Mouse (Mus musculus): ENCODE data around the gene Ralgapa1.
"Not testable (repeated sequence)": the region's sequence is repeated elsewhere in the genome, so short reads cannot be mapped to it uniquely, and the experiment has no call there.

The Ralgapa1 gene

DNA sequence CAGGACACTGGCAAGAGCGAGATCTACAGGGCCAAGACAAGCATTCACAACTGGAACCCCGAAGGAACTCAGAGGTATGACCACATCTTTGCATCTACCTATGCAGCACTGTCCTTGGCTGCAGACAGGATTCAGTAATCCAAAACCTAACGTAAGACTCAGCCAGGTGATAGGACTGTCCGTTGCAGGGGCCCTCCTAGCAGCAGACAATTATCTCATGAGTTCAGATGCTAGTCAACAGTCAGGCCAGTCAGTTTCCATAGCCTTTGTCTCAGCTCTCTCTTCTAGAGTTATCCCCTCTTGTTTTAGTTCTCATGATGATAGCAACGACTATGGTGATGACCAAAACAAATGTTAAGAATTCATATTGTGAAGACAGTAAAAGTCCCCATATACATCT is 20.8 kb downstream of the Ralgapa1 start:
- DNase-seq (ENCODE audit: low spot score in 2 of 2) = no peak

DNA sequence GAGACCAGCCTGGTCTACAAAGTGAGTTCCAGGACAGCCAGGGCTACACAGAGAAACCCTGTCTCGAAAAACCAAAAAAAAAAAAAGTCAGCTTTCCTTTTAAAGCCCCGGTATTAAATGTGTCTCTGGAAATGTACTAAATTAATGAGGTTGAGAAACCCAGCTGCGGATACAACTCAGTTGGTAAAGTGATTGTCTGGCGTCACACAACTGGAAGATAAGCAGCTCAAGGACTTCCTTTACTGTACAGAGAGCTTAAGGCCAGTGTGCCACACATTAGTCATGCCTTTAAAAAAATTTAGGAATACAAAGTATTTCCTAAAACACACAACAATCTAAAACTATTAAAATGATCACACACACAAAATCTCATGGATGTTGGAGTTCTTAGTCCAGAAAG is 22.2 kb downstream of the Ralgapa1 start:
- no peak for DNase-seq (ENCODE audit: low spot score in 2 of 2)

DNA sequence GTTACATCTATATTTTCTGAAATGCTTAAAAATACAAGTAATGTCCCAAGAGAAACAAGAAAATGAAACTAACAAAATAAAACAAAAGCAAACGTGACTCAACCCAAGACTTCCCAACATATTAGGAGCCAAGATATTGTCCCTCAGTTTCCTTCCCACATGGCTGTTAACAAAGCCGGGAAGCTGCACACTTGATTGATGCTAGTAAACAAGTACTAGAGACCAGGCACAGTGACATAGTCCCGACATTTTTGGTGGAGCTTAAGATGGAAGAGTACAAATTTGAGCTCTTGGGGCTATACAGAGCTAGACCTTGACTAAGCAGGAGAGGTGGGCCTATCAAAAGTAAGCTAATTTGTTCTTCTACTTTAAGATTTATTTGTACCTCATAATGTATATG is 23.9 kb downstream of the Ralgapa1 start:
- no peak for DNase-seq (ENCODE audit: low spot score in 2 of 2)

DNA sequence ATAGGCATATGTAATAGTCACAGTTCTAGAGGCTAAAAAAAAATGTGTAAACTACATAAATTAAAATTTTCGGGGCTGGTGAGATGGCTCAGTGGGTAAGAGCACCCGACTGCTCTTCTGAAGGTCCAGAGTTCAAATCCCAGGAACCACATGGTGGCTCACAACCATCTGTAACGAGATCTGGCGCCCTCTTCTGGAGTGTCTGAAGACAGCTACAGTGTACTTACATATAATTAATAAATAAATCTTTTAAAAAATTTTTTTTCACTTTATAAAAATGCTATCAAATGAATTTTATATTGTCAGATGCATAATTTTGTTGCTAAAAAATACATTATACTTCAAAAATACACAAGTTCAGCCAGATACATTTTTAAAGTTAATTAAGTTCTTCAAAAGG is 26.5 kb downstream of the Ralgapa1 start:
- not testable (repeated sequence) for DNase-seq (ENCODE audit: low spot score in 2 of 2)

DNA sequence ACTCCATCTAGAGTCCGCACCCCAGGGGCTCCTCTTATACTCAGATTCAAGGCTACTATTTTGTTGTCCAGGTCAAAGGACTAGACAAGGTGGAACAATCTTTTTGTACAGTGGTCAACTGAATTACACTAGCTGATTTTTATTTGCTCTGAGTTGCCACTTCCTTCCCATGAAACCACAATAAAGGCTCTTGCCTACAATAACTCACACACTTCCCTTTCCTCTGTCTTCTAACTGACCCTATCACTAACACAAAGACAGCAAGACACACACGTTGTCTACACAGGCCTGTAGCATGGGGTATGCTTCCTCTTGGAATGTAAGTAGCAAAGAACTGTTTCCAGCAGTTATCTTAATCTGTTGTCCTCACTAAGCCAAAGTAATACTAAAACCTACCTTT is 35.7 kb downstream of the Ralgapa1 start:
- no peak for DNase-seq (ENCODE audit: low spot score in 2 of 2)

DNA sequence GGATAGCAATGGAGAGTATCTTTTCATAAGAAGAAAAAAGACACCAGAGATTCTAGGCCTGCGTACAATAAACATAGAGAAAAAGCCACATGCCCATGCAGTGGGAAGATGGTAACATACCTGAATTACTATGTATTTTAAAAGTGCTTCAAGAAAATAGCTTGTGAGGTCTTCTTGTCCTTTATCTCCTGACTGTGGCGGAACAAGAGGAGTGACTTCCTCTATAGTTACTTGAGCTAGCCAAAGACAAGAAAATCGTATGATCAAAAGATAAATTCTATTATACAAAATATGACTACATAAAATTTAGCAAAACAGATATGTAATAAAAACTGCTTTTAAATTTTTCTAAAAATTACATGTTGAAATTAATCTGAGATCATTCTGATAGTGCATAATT is 38.3 kb downstream of the Ralgapa1 start:
- DNase-seq (ENCODE audit: low spot score in 2 of 2) = no peak

DNA sequence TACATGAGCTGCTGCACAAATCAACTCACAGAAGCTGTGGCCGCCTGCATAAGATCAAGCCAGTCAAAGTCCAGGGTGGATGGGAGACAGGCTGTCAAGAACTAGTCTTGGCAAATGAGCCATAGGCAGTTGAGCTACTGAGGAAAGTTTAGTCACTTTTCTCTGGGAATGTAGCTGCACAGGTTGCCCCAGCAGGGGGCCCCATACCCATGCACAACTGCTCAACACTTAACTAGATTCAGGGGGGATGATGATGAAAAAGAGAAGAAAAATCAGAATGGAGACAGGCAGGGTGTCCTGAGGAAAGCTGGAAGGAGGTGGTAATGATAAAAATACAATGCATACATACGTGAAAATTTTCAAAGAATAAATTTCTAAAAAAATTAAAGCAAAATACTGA is 42.7 kb downstream of the Ralgapa1 start:
- no peak for DNase-seq (ENCODE audit: low spot score in 2 of 2)

DNA sequence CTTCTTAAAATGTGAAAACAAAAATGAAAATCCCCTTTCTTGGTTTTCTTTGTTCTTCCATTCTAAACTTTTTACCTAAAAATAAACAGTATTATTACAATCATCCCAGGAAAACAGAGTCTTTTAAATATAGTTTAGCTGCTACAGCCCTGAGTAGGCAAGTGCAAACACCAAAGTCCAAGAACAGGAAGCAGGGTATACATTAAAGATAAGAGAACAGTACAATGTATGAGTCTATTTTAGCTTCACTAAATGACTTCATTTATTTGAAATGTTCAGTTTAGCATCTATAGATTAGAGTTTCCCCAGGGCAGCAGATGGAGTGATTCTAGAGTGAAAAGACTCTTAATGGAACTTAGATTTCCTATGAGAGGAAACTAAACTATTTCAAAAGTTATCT is 43.6 kb downstream of the Ralgapa1 start:
- DNase-seq (ENCODE audit: low spot score in 2 of 2) = no peak

DNA sequence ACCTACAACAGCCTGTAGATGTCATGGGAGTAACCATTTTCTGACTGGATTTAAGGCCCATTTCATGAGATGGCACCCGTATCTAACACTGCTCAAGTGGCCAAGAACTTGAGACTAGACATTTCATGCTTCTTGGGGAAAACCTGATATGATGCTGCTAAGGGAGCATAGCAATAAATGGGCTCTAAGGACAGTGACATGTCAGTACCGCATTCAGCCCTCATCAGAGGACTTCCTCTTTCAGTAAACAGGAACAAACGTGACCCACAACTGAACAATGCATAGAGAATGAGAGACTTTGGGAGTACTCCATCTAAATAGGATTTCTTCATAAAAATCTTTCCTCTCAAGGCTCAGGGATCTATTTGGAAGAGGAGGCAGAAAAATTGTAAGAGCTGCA is 46.7 kb downstream of the Ralgapa1 start:
- DNase-seq (ENCODE audit: low spot score in 2 of 2) = no peak

DNA sequence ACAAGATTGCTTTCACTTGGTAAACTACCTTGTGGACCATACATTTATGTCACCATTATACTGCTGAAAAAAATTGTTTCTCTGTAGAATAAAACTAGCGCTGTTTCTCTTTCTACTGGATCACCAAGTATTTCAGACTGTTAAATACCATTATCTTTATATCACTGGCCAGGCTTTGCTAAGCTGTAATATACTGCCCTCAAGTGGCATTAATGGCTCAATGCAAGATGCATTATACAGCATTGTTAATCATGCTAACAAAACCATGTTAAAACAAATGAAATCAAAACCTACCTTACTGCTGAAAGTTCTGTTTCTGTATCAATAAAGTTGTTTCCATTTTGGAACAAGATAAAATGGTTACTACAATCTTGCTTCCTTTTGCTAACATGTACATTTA is 100.6 kb downstream of the Ralgapa1 start:
- DNase-seq (ENCODE audit: low spot score in 2 of 2) = no peak

DNA sequence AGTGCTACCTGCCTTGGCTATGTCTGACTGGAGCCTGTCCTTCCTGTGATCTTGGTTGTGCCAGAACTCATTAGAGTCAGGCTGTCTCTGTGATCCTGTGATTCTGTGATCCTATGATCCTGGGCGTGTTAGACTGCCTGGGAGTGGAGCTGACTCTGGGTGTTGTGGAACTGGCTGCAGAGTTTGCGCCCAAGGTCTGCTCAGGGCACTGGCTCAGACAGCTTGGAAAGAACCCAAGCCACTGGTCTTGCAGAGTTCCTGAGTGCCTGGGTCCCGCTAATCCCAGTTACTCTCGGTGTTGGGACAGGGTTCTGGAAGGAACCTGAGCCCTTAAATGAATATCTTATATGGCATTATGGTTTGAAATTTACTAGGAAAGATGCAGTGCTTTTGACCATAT is 115.1 kb downstream of the Ralgapa1 start:
- no peak for DNase-seq (ENCODE audit: low spot score in 2 of 2)

DNA sequence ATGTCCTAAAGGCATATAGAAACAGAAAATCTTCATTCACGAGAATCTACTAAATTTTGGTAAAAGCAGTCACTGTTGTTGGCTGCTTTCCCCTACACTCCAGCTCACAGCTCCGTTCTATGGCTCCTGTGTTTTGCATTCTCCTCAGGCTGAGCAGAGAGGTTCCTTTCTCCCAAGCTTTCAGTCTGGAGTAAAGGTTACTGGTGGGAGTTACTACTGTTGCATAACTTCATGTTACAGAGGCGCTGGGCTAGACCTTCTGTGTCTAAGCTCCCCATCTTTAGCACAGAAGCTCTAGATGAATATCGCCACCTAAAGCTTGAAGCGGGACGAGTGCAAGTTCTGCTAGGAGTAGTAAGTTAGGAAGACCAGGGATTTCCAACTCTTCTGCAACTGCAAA is 154.3 kb downstream of the Ralgapa1 start:
- DNase-seq (ENCODE audit: low spot score in 2 of 2) = peak; percentile 32 to 36

DNA sequence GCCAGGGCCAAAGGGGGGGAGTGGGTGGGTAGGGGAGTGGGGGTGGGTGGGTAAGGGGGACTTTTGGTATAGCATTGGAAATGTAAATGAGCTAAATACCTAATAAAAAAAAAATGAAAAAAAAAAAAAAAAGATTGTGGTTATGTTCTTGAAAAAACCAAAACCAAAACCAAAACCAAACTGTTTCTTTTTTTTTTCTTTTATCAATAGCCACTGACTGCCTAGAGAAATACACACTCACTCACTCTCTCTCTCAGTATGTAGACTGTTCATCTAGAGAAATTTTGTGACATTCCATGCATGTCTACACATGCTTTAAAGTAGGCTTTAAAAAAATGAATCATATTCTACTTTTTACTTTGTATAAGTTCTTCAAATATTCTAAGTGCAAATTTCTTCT is 157.8 kb downstream of the Ralgapa1 start:
- DNase-seq (ENCODE audit: low spot score in 2 of 2) = not testable (repeated sequence)

DNA sequence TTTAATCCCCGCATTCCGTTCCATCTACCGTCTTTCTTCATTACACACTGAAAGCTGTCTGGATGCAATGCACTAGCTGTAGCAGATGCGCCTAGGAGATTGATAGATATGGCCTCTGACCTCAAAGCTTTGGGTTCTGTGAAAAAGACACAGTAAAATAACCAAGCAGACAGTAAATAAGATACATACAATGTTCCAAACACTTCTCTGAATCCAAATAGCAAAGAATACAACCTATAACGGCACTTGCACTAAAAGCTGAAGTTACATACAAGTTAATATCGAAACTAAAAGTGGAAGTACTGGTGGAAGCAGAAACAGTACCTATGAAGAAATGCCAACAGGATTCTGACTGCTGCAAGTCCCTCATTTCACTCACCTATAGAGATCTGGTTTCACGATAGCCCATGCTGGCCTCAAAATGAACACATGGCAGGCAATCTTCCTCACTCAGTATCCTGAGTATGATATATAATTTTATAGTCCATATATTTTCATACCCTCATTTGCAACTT is 172.9 kb downstream of the Ralgapa1 start:
- no peak for DNase-seq (ENCODE audit: low spot score in 2 of 2)

DNA sequence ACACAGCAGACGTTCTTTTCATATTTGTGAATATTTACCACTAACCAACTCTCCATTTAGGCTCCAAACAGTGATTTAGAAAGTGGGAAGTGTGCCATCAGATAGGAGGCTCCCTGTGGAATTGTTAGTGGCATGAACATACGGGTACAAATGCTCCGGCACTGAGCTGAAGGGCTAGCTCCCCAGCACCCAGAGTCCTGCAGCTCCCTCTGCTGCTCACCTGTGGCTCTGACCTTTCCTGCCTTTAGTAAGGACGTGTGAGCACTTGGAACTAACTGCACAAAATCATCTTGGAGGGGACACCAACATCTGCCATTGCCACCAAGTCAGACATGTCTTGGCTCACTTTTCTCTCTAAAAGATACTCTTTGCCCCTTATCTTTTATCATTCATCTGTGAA is 194.3 kb downstream of the Ralgapa1 start:
- no peak for DNase-seq (ENCODE audit: low spot score in 2 of 2)

DNA sequence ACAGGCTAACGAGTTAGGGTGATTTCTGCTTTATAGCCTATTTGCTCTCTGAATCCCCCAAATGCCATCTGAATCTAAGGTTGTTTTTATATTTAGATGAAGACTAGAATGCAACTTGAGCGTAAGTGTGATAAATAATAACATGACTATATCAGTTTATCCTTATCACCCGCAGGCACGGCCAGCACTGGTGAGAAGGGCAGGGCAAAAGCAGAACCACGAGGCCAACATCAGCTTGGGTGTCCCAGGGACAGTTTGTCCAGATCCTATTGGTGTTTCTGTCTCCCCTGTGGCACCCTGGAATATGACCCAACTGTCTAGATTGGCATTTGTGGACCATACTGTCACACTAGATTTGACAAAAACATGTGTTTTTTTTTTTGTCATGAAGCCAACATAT is 197.7 kb downstream of the Ralgapa1 start:
- no peak for DNase-seq (ENCODE audit: low spot score in 2 of 2)

DNA sequence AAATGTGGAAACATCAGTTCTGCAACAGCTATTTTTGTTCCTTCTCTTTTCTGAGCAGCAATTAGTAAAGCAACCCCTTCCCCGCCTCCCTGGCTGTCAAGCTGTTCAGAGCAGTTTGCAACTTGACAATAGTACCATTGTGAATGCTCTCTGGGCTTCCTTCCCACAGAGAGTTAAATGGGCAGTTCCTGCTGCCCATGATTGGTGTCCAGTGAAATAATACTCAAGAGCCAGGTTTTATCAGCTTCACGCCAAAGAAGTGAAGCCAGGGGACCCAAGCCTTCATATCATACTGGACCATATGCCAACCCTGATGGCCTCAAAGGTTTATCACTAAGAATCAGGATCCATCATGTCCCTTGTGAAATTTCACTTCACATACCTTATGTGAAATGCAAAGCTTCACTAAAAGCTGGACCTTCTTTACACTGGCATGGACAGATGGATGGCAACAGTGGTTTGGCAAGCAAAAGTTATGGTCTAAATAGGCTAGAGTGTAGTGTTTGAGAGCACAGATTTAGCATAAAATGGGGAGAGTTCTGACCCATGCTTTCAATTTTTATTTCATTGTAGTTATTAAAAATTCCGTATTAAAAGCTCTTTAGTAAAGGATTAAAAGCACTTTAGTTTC is 198.2 kb downstream of the Ralgapa1 start:
- DNase-seq (ENCODE audit: low spot score in 2 of 2) = no peak

DNA sequence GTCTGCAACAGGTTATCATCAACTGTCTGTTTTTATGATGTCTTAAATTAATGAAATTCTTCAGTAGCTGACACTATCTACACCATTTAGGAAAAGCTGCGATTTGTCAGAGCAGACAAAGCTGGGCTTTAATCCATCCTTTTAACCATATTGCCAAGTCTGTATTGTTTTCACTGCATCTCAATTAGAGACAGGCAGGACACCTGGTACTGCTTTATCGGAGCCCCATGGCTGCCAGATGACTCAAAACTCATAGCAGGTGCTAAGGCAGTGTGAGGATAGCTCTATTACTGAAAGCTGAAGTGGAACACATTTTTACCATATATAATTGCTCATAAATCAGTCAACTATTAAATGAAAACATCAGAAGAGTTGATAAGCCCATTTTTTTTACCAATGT is 200.6 kb downstream of the Ralgapa1 start:
- no peak for DNase-seq (ENCODE audit: low spot score in 2 of 2)

DNA sequence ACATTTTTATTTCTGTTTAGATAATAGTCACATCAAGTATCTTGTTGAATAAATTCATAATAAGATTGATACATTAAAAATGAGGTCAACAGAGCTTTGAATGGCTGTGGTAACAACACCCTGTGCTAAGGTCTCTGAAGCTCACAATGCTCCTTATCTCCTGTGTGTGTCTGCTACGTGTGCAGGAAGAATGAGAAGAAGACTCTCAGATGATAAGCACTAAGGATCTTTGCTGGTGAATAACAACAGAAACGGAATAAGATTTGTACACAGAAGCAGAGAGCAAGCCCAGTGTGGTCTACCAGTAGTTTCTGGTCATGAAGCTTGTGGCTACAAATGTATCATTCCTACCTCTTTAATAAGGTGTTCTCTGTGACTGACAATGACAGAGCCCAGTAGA is 210.2 kb downstream of the Ralgapa1 start:
- DNase-seq (ENCODE audit: low spot score in 2 of 2) = no peak

DNA sequence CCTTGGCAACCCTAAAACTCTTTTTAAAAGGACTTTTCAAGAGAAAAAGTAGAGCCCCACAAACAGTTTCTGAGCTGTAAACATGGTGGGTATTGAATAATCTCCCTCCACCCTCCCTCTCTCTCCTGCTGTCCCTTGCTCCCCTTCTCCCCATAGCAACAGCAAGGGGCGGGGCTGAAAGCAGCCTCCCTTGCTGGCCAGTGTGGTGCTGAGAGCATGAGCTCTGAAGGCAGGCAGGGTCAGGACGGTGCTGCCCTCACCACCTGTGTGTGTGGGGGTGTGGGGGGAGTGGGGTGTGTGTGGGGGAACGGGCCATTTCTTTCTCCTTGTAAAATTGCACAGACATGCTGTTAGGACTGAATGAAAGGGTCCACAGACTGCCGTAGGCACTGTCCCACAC is 213.1 kb downstream of the Ralgapa1 start:
- no peak for DNase-seq (ENCODE audit: low spot score in 2 of 2)

DNA sequence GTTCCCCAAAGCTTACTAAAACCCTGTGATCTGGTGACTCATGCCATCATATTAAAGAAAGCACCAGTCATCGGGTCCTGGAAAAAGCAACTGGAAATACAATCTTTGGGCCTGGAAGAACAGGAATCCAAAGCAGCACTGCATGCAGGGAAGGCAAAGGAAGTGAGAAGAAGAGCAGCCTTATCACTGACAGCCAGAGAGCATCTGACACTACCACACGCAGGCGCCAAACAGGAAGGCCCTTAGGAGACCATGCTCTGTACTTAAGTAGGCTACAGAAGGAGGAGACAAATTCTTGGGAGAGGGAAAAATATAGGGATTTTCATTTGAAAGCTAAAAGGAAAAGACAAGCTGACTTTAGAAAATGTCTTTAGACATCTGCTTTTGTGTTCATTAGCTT is 216.6 kb downstream of the Ralgapa1 start:
- no peak for DNase-seq (ENCODE audit: low spot score in 2 of 2)

DNA sequence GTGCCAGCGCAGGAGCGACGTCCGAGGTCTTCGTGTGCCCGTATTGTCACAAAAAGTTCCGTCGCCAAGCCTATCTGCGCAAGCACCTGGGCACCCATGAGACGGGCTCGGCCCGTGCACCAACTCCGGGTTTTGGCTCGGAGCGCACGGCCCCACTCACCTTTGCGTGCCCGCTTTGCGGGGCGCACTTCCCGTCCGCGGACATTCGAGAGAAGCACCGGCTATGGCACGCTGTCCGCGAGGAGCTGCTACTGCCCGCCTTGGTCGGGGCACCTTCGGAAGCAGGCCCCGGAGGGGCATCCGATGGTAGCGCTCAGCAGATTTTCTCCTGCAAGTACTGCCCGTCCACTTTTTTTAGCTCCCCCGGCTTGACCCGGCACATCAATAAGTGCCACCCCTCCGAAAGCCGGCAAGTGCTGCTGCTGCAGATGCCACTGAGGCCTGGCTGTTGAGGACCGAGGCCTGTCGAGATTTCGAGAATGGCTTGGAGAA is 220.4 kb downstream of the Ralgapa1 start:
- no peak for DNase-seq (ENCODE audit: low spot score in 2 of 2)

DNA sequence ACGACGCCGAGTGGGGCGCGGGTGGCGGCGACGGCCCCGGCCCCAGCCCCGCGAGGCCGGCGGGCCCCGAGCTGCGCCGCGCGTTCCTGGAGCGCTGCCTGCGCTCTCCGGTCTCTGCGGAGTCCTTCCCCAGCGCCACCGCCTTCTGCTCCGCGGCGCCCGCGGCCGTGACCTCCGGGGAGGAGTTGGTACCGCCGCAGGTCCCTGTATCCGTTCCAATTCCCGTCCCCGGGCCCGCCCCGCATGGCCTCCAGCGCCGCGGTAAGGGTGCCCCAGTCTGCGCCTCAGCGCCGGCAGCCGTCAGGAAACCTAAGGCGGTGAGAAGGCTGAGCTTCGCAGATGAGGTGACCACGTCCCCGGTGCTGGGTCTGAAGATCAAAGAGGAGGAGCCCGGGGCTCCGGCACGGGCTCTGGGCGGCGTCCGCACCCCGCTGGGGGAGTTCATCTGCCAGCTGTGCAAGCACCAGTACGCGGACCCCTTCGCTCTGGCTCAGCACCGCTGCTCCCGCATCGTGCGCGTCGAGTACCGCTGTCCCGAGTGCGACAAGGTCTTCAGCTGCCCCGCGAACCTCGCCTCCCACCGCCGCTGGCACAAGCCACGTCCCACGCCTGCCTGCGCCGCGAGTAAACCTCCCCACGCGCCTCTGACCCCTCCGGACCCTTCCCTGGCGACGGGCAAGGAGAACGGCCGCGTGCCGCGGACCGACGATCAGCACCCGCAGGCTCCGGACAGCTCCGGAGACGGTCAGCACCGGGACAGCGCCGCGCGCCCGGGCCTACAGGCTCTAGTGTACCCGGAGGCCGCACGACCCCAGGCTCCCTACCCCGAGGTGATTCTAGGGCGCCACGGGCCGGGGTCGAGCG is 221.1 kb downstream of the Ralgapa1 start:
- DNase-seq (ENCODE audit: low spot score in 2 of 2) = peak; percentile 21 to 28
